Mouse (Mus musculus) lung, postnatal 14 days (tissue): ENCODE measurements at regions not wholly inside any gene's neighbourhood (a gene's known extent, or its start where the extent isn't known, plus 50 kb on each side); places are given as distances from the start of the nearest gene placed in this dataset.

Source experiments
- DNase-seq: peaks from one replicate; pipeline ENCODE4 v3.0.0; 2021

DNA sequence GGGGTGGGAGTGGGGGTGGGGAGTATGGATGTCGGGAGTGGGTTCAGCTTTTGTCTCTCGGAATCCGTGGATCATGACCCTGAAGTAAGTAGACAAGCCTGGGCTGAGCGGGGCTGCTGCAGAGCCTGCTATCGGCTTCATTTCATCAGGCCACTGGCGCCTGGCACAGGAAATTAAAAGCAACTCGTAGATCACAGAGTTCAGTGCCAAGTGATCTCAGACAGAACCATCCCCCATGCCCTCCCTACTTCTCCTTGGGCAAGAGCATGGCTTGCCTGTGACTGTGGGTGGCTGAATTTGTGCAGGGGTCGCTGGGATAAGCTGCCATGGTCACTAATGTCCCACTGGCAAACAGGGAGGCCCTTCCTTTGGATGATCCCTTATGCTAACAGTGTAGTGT lies 161.3 kb upstream of the Il12b start:
- no peak for DNase-seq

DNA sequence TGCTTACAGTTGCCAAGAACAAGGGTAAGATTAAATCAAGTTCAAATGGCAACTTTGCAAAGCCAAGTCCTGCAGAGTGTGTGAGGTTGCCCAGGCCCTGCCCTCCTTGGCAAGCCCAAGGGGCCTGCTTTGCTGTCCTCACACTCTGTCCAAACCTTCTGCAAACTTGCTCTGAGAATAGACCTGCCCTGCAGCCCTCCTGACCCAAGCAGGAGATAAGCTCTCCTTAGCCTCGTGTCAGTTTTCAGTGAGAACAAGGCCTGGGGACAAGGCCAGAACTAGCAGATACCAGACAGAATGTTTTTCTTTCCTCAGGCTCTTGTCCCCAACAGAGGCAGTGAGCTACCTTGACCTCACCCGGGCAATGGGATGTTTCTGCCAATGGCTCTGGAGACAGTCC lies 156.7 kb upstream of the Il12b start:
- DNase-seq, result no peak

DNA sequence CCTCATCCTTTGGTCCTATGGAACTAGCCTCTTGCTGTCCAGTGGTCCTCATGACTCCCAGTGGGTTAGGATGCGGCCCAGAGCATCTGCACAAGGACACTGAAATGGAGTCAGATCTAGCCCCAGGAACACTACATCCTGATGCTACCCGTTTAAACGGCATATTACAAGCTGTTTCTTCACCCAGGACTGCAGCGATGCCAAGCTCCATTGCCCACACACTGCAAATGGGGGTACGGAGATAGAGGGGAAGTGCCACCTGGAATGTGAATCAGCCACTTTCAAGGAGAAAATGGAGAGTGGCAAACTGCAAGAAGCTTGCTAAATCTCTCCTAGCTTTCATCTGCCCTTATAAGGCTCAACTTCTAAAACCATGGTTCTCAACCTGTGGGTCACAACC lies 148.0 kb upstream of the Il12b start:
- no peak for DNase-seq

DNA sequence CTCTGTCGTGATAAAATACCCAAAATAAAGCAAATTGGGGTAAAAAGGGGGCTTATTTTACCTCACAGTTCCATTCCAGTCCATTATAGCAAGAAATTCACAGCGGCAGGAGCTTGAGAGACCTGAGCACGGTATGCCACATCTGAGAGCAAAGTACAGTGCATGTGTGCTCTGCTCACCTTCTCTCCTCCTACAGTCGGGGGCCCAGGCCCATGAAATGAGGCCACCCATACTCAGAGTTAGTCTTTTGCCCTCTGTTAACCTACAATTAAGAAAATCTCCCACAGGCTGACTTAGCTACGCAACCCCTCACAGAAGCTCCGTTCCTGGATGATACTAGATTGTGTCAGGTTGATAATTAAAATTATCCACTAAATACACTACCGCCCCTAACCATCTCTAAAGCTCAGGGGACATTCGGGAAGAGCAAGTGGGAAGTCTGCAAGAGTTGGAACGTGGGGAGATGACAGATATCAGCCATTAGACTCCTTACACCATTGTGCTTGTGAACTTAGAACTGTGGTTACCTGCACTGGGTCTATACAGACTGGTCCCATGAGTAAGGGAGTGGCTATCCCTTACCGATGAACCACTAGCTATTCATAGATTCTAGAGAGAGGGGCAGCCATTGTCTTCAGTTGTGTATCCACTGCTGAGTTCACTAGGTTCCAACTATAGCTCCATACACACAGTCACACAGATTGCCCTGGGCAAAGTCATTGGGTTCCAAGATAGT lies 139.3 kb upstream of the Il12b start:
- DNase-seq, result no peak

DNA sequence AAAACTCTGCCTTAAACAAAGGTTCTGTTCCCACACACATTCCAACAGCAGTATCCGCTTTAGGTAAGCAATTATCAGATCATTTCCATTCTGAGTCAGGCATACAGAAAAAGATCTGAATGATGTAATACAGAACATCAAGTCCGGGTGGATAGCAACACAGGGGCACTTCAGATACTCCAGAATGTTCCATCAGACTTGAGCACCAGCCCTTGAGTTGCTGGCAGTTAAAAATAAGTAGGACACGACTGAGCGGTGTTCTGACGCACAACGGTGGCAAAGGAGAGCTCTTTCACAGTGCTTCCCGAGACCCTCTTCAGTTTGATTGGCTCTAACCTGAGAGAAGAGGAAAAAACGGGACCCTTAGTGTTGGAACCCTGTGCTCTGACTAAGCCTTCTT lies 138.2 kb upstream of the Il12b start:
- no peak for DNase-seq

DNA sequence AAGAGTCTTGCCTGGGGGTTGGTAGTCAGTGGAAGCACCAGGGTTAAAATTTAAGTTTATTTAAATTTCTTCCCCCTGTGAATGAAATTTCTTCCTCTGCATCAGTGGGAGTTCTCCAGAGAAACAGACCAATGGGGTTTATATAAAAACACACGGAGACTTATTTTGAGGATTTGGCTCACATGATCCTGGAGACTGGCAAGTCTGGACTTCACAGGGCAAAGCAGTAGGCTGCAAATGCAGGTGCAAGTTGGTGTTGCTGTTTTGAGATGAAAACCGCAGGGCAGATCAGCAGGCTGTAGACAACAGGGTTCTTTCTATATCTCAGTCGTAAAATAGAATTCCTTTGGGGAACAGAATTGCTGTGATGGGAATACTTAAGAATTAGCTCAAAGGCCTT lies 137.3 kb upstream of the Il12b start:
- DNase-seq, result no peak

DNA sequence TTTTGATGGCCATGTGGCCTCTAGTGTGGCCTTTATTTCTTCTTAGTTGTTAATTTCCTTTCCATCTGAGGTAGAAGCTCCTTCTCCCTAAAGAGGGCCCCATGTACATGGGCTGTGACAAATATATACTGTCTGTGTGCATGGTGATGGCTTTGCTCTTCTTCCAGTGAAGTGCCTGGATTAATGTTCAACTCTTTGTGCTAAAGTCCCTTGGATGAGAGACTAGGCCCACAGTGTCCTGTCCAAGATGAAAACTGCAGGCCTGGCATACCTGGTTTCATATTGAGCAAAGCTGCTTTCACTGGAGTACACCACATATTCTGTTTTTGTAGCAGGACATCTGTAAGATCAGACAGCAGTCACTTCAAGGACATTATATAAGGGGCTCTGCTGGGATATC lies 127.6 kb upstream of the Il12b start:
- no peak for DNase-seq

DNA sequence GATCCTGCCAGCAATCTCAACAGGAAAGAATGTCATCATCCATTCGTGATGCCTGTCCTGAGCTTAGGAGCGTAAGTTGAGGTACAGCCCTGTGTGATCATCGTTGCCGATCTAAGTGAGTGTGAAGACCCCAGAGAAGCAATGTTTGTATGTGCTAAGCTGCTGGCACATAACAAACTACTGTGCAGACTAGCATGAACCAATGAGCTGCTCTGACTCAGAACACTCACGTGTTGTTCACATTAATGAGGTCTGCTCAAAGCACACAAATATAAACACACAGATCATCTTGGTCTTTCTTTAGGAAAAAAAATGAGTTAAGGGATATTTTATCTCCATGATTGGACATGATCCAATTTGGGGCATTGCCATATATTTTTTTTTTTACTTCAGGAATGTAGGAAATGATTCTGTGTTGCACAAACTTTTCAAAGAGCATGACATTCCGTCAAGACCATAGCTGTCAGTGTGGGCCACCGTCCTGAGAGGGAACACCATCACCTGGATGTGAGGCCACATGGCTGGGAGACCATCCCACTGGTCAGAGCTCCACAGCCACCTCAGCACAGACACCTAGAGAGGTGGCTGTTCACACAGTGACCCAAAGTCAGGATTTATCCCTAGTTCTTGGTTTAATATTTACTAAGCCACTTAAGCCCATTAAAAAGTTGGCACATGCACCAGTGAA lies 121.2 kb upstream of the Il12b start:
- DNase-seq, result no peak

DNA sequence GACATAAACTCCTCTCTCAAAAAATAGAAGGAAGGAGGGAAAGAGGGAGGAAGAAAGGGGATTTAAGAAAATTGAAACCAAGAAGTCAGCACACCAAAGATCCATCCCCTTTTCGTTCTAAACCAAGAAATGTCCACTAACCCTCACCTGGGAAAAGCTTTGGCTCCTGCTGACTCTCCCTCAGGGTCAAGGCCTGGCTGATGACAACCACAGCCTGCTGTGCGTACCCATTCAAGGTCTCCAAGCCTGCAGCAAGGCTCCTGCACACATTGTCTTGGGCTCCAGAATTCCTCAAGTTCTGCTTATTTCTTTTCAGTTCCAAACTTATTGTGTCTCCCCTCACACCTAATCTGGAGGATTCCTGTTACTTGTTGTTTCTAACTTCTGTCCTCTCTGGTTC lies 113.9 kb upstream of the Il12b start:
- no peak for DNase-seq

DNA sequence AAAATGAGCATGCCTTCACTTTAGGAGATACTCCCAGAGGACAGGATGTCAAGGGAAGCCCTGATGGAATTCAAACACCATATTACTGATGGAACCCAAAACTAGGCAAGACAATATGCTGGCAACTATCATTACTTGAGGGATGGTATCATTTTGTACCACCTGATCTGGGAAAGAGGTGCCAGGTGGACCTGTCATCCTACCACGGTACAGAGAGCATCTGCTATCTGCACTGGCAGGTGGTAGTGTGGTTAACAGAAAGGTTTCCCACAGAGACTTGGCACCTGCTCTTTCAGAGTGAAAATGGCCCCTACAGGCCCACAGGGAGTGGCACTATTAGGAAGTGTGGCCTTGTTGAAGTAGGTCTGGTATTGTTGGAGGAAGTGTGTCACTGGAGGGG lies 111.0 kb upstream of the Il12b start:
- no peak for DNase-seq

DNA sequence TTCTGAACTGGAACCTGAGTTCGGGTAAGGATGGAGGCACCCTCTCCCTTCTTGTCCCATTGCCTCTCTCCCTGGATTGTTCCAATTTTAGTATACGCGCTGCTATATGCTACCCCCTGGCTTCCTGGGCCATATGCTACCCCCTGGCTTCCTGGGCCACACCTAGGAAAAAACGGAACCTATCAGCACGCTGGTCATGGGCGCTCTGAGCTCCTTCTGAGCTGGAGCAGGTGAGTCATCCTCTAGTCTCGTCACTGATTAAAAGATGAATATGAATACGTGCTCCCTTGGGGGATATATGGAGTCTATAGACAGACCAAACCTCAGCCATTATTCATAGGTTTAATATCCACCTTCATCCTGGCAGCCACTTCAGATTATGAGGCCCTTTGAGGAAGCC lies 96.1 kb upstream of the Il12b start:
- DNase-seq, result no peak

DNA sequence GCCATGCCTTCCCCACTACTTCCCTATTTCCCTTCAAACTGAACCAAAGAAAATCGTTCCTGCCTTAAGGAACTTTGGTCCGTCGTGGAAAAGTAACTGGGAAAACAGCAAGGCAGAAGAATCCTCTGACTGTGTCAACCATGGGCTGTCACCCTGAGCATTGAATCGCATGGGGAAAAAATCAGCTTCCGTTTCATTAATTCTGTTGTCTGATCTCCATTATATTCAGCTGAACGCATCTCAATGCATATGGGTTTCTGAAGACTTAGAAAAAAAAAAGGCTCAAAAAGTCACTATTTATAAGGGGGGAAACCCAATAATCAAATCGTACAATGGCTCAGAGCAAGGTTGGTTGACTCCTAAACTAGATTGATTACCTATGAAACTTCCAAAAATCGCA lies 83.8 kb upstream of the Il12b start:
- no peak for DNase-seq

DNA sequence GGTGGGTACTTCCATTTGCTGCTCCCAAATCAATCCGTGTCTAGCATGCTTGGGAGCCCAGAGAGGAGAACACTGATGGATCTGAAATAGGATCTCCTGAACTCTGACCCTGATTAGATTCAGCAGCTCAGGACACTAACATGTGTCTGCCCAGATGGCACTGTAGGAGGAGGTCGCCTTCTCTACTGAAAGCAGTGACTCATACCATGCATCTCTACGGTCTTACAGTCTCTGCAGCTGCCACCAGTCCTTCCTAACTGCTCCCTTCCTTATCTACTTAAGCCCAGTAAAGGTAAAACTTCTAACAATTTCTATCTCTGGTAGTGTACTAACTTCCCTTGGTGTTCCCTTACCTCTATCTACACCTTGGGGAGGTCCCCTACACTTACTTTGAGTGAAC lies 80.7 kb upstream of the Il12b start:
- DNase-seq, result no peak

DNA sequence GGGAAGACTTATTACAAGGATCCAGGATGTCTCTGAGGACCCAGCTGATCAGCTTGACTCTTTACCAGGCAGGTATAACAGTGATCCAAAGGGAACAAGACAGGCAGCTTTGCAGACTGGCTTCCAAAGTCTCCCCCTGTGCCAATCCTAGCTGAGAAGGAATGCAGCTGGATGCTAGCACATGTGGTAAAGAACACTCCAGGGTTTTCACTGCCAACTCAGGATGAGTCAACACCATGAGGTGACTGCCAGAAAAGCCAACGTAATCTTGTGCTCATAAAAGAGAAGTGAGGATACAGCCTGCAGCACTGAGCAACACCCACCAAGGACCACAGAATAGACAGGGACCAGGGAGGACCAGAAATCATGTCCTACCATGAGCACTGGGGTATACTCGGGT lies 76.5 kb upstream of the Il12b start:
- peak; percentile 24 for DNase-seq

DNA sequence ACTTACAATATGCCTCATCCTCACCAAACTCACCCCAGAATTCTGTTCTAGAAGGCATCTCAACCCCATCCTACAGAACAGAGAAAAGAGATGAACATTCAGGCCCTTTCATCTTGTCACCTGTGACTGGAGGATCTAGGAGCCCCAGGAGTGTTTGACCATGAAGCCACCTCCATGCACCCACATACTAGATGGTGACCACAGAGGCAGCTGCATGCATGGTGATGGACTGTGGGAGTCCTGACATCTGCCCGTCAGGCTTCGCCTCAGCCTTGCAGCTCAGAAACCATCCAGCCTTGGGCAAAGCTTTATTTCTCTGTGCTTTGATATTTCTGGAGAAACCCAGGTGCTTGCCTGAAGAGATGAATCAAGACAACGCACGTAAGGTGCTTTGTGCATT lies 74.8 kb upstream of the Il12b start:
- DNase-seq, result no peak

DNA sequence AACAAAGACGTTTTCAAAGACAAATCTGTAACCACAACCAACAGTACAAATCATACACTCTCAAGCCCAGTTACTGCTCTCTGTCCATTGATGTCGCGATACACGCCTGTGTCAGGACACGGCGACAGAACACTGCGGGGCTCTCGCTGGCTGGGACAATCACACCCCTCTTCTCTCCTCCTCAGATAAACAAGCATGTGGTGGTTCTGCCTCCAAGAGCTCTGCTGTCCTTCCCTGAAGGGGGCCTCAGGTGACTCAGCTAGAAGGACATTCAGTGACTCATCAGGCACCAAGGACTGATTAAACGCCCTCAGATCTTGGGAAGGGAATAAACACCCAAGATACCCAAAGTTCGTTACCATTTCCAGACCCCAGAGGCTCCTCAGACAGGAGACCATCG lies 74.3 kb upstream of the Il12b start:
- DNase-seq, result no peak

DNA sequence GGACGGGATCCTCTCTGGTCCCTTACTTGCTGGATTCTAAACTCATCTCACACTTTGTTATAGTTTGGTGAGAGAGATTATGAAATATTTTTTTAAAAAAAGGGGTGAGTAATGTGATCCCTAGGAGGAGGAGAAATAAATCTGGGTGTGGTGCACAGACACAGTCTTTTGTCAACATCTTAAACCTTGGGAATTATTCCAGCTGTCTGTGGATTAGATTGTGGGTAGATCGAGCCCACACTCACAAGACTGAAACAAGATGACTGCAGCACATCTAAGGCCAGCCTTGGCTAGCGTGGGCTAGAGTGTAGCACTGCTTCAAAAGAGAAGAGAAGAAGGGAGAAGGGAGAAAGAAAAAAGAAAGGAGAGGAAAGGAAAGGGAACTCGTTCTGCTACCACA lies 70.4 kb upstream of the Il12b start:
- no peak for DNase-seq

DNA sequence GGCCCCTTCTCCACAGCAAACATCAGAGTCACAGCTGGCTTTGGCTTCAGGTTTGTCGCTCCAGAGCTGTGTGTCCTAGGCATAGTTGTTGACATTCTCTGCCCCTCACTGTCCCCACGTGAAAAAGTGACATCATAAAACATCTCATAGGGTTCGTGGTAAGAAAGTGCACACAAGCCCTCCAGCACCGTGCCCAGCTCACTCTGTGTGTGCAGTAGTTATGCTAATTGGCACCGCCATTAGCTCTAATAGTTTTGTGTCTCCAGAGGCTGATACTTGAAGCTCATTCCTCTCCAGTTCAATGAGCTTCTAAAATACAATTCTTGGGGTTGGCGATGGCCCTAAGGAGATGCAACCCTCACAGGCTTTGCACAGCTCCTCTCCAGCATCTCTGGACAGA lies 69.4 kb upstream of the Il12b start:
- no peak for DNase-seq

DNA sequence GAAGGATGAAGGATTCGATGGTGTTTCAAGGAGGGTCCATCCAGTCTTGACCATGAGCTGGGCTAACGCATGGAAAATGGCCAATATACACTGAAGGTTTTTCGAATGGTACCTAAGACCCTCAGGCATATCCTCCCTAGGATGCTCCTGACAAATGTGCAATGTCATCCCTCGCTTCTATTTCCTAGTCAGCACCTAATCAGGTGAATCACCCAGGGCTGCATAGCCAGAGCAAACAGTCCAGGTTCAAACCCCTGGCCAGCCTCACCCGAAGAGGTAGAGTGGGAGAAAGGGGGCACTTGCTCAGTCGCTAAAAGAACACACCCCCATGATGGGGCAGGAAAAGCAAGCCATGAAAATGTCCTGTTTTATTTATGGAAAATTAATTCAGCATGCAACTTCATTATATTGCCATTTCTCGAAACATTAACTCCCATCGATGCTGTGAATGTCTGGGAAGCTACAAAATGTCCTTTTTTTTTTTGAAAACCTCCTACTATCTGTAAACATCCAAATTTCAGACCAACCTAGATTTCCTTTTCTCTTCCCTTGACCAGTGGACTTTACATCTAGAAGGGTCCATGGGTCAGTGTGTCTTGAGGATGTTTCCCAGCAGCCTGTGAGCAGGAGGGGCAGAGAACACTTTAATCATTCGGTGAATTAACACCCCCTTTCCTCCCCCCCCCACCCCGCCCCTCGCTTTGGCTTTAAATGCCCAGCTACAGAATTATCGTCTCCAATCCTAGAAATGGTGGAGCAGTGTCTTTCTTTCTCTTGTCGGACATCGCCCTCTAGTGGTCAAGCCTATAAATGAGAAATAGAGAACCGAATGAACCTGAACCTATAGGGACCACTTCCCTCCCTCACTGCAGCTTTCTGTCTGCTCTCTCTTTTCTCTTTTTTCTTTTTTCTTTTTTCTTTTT lies 68.8 kb upstream of the Il12b start:
- DNase-seq, result peak; percentile 76

DNA sequence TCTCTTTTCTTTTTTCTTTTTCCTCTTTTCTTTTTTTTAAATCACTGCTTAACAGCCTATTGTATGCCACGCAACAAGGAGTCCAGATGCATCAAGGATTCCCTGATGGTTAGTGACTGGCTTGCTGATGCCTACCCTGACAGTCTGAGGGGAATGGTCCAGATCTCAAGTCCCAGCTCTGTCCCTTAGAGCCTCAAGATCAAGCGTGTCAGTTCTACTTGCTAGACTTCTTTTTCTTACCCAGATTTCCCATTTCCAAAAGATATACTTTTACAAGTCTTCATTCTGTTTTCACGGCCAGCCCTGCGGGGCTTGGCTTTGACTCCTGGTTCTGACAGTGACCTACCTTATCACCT lies 68.1 kb upstream of the Il12b start:
- no peak for DNase-seq

DNA sequence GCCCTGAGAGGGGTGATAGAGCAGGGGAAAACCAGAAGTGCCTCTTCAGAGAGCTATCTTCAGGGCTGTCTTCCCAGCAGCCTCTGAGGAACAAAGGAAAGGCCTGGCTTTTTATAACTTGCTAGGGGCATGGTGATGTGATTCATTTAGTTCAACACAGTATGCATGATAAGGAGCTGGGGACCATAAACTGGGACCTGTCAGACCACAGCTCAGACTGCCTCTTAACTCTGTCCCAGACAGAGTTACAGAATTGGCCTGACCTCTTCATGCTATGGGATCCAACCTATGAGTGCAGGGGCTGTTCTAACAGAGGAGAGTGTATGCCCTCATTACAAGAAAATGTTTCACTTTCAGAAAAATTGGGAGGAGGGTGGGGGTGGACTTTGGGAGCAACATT lies 59.3 kb upstream of the Il12b start:
- no peak for DNase-seq

DNA sequence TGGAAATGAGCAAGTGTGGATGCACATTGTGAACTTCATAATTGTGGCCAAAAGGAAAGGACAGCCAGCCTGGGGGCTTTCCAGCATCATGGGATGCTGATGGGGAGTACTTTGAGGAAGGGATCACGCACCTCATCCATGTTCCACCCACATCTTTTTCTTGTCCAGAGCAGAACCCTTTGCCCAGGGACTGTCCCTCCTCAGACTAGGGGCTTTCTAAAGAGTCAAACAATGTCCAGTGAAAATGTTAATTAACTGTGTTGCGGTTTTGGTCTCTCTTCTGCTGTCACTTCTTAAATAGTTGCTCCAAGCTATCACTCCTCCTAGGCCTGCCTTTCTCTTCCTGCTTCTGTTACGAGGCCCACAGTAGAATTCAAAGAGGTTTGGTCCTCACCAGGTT lies 51.6 kb upstream of the Il12b start:
- DNase-seq, result no peak

DNA sequence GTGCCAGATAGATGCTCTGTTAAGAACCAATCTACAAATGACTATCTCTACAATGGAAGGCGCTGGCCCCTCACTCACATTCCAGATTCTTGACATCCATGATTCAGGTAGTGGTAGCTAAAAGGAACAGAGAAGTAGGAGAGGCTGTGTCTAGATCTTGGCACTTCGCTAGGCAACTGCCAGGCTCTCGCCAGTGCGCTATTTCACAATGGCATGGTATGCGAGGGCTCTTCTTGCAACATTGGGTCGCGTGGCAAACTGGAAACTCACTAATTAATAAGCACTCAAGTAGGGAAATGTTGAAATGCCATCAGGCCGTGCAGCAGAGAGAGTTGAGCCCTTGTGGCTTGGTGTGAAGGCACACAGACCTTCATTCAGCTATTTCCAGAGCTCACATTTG lies 50.3 kb upstream of the Il12b start:
- peak; percentile 28 for DNase-seq
